Mouse (Mus musculus) small intestine, adult 2 months (tissue): ENCODE data around the gene Efemp2.

Experiments
- CTCF ChIP-seq: fragments of 200-500 bp; IDR thresholded peaks from 2 replicates; pipeline ENCODE4 v1.5.1; 2012; ENCODE audit warnings: low read depth, mild to moderate bottlenecking, control low read depth, inconsistent platforms, low read length, moderate library complexity, mixed read lengths; ENCODE audit not compliant: insufficient replicate concordance, insufficient read length; ENCODE audit errors: extremely low read depth
- POLR2A ChIP-seq: fragments of 200-500 bp; IDR thresholded peaks from 2 replicates; pipeline ENCODE4 v1.6.1; 2012; ENCODE audit warnings: low read depth, mild to moderate bottlenecking, control low read depth, inconsistent platforms, low read length, moderate library complexity

GRCm38 (mm10) chr19:5513005-5513349 is 39.2 kb downstream of the Efemp2 start:
- no peak for TF ChIP-seq CTCF
- TF ChIP-seq POLR2A: no peak
